In the genomic region with DNA sequence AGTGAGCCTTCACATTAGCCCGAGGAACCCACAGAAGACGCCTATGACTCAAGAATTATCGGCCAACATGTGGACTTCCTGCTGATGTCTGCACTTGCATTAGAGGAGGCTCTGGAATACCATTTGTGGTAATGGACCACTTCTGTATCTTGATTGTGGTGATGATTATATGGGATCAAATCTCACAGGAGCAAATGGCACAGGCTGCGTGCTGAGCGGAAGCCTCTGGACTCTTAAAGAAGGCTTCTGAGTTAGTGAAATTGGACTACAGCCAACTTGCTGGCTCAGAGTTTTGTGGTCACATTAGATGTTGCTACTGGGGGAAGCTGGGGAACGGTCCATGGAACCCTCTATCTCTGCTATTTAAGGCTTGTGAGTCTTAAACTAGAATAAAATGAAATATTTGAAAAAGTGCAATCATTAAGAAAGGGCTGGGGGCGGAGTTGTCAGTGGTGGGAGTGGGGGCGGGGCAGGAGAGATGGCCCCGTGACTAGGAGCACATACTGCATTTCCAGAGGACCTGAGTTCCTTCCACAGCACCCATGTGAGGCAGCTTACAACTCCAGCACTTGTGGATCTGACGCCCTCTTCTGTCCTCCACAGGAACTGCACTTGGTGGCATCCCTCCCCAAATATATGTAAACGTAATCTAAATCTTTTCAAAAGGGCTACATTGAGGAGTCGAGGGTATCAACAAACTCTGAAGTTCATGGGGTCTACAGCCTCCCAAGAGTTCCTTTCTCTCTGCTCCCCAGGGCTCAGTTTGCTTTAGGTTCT, we compare ENCODE assay signal across 20 mouse cellular contexts. TPM values are rescaled to one million over a fixed set of nuclear protein-coding genes. Genes with fewer than 3 reads are reported as not detected.
DNase-seq lines count a peak whose midpoint lies in the region; ATAC-seq and TF ChIP-seq lines count a peak whose summit lies in the region.
"Had no signal": no experiment of that assay in that cellular context is flagged by ENCODE, and none has a peak within 500 bp of the region (broad histone marks: within the 10 kb centered on the region; RNA-seq: fewer than 3 reads in every experiment).

No protein-coding gene starts in this region.

- 89% methylated on average over 12 of the region's 12 CpGs for WGBS in kidney, postnatal 0 days
- 92% methylated on average over 12 of the region's 12 CpGs for WGBS in midbrain, embryonic 14.5 days

- no peak overlapping the region for H3K4me3 ChIP-seq in kidney, postnatal 0 days (replicated peaks; ENCODE audit: low read depth, low read length)
- no peak overlapping the region for H3K4me3 ChIP-seq in ES-Bruce4 (ENCODE audit: low read depth, low read length)
- no peak overlapping the region for H3K4me3 ChIP-seq in midbrain, embryonic 14.5 days (replicated peaks; ENCODE audit: low read depth, low read length)
- H3K4me3 ChIP-seq: forebrain, embryonic 13.5 days; heart, embryonic 13.5 days; liver, embryonic 12.5 days had no signal

- no peak overlapping the region for H3K4me2 ChIP-seq in kidney, postnatal 0 days (ENCODE audit: low read length)
- no peak overlapping the region for H3K4me2 ChIP-seq in midbrain, embryonic 14.5 days (ENCODE audit: low read length)
- H3K4me2 ChIP-seq: forebrain, embryonic 13.5 days; heart, embryonic 13.5 days; liver, embryonic 12.5 days had no signal

- 0 out of 2 replicates have a peak, but pooled peaks have one; percentile 14 for TF ChIP-seq CTCF in kidney, postnatal 0 days (IDR thresholded peaks at IDR 0.05; ENCODE audit: low read depth)
- peak; percentile 29 for TF ChIP-seq CTCF in ES-Bruce4 (IDR thresholded peaks at IDR 0.05; ENCODE audit: low read depth, low read length)

- no peak for TF ChIP-seq EP300 in ES-Bruce4 (IDR thresholded peaks at IDR 0.05; ENCODE audit: insufficient read depth, low read depth, low read length)

- H3K4me1 ChIP-seq in kidney, postnatal 0 days (replicated peaks; ENCODE audit: insufficient read depth, low read length), result no peaks in the 10 kb centered on the region
- H3K4me1 ChIP-seq in ES-Bruce4 (ENCODE audit: control insufficient read depth, insufficient read depth, low read length), result no peaks in the 10 kb centered on the region
- no peaks in the 10 kb centered on the region for H3K4me1 ChIP-seq in midbrain, embryonic 14.5 days (ENCODE audit: control insufficient read depth, insufficient read depth, low read length)
- H3K4me1 ChIP-seq: forebrain, embryonic 13.5 days; heart, embryonic 13.5 days had no signal

- no peak for TF ChIP-seq POLR2A in ES-Bruce4 (IDR thresholded peaks at IDR 0.05; ENCODE audit: insufficient read depth, low read length)

- no peaks in the 10 kb centered on the region for H3K27me3 ChIP-seq in kidney, postnatal 0 days (ENCODE audit: insufficient read depth, low read length)
- H3K27me3 ChIP-seq in ES-Bruce4 (ENCODE audit: control insufficient read depth, insufficient read depth, low read length, poor library complexity, severe bottlenecking), result no peaks in the 10 kb centered on the region
- no peaks in the 10 kb centered on the region for H3K27me3 ChIP-seq in midbrain, embryonic 14.5 days (ENCODE audit: control insufficient read depth, insufficient read depth, low read length)
- H3K27me3 ChIP-seq: forebrain, embryonic 13.5 days had no signal

- no peak overlapping the region for H3K27ac ChIP-seq in kidney, postnatal 0 days
- H3K27ac ChIP-seq in ES-Bruce4 (ENCODE audit: insufficient read depth, low read length), result no peak overlapping the region
- no peak overlapping the region for H3K27ac ChIP-seq in midbrain, embryonic 14.5 days (replicated peaks; ENCODE audit: low read depth, low read length)
- H3K27ac ChIP-seq: forebrain, embryonic 13.5 days; heart, embryonic 13.5 days; liver, embryonic 12.5 days had no signal

- ATAC-seq in kidney, postnatal 0 days (replicated peaks; ENCODE audit: low FRiP score, low read depth), result no peak
- peak; percentile 55; the same call in 1 of the 2 replicates for ATAC-seq in common myeloid progenitor, adult 5-6 weeks (replicated peaks; ENCODE audit: low read depth, poor library complexity, severe bottlenecking)
- no peak for ATAC-seq in midbrain, embryonic 14.5 days (ENCODE audit: low FRiP score, low TSS enrichment)
- ATAC-seq: forebrain, embryonic 13.5 days; hindbrain, embryonic 16.5 days; liver, embryonic 12.5 days had no signal

- DNase-seq in kidney, postnatal 0 days (ENCODE audit: low spot score), result no peak
- no peak for DNase-seq in kidney, adult 8-10 months
- DNase-seq in 416B (ENCODE audit: low read depth), result peak; percentile 88
- DNase-seq in midbrain, embryonic 14.5 days, result no peak
- no peak for DNase-seq in cerebellum, postnatal 36 days
- DNase-seq: adrenal gland, postnatal 36 days; cerebellum, adult 9-11 months; heart, postnatal 36 days; kidney, adult 18-20 months; kidney, postnatal 4 days; left cerebral cortex, postnatal 4 days; lung, postnatal 14 days; thymus, adult 18-20 months had no signal

- no peak overlapping the region for H3K9ac ChIP-seq in kidney, postnatal 0 days (ENCODE audit: low read depth, low read length)
- H3K9ac ChIP-seq in ES-Bruce4 (ENCODE audit: low read depth, poor library complexity, severe bottlenecking), result no peak overlapping the region
- H3K9ac ChIP-seq in midbrain, embryonic 14.5 days (replicated peaks; ENCODE audit: low read length), result no peak overlapping the region
- H3K9ac ChIP-seq: forebrain, embryonic 13.5 days; heart, embryonic 13.5 days; liver, embryonic 12.5 days had no signal

- no peaks in the 10 kb centered on the region for H3K36me3 ChIP-seq in kidney, postnatal 0 days (ENCODE audit: insufficient read depth, low read length)
- H3K36me3 ChIP-seq in ES-Bruce4 (ENCODE audit: control insufficient read depth, insufficient read depth, low read length, poor library complexity, severe bottlenecking), result no peaks in the 10 kb centered on the region
- H3K36me3 ChIP-seq in midbrain, embryonic 14.5 days (ENCODE audit: control insufficient read depth, insufficient read depth, low read length), result no peaks in the 10 kb centered on the region
- H3K36me3 ChIP-seq: heart, embryonic 13.5 days; liver, embryonic 12.5 days had no signal

- no peaks in the 10 kb centered on the region for H3K9me3 ChIP-seq in kidney, postnatal 0 days (replicated peaks; ENCODE audit: low read length)
- H3K9me3 ChIP-seq in ES-Bruce4 (replicated peaks; ENCODE audit: control insufficient read depth, insufficient read depth, low read length, poor library complexity, severe bottlenecking), result no peaks in the 10 kb centered on the region
- no peaks in the 10 kb centered on the region for H3K9me3 ChIP-seq in midbrain, embryonic 14.5 days (ENCODE audit: control insufficient read depth, low read length)
- H3K9me3 ChIP-seq: forebrain, embryonic 13.5 days; heart, embryonic 13.5 days; liver, embryonic 12.5 days had no signal

RNA-seq across cellular contexts. Expression of a gene that starts 56.1 kb away (rescaled TPM):
- 0.83 and 1.3 TPM in 2 replicates for polyA plus RNA-seq in kidney, postnatal 0 days (2015; fragmentation: Nextera tagmentation; extraction: Ambion mirVana)
- polyA plus RNA-seq in ES-Bruce4 (2011; ENCODE audit: insufficient read depth, insufficient read length, low read depth, missing spikeins), result 3.8 and 3.9 TPM in 2 replicates
- 0.29 TPM in 1 of 2 replicates, not detected in the other for total RNA-seq in common myeloid progenitor, adult 5-6 weeks (2017)
- 0.13 and 0.22 TPM in 2 replicates for polyA plus RNA-seq in midbrain, embryonic 14.5 days (2014; fragmentation: Nextera tagmentation; extraction: Ambion mirVana)

RNA-seq across cellular contexts. Expression of a gene that starts 56.6 kb away (rescaled TPM):
- 3.6 and 4.6 TPM in 2 replicates for polyA plus RNA-seq in kidney, postnatal 0 days (2015; fragmentation: Nextera tagmentation; extraction: Ambion mirVana)
- 18.0 and 21.5 TPM in 2 replicates for polyA plus RNA-seq in ES-Bruce4 (2011; ENCODE audit: insufficient read depth, insufficient read length, low read depth, missing spikeins)
- total RNA-seq in common myeloid progenitor, adult 5-6 weeks (2017), result not detected in 2 replicates
- 1.5 and 1.6 TPM in 2 replicates for polyA plus RNA-seq in midbrain, embryonic 14.5 days (2014; fragmentation: Nextera tagmentation; extraction: Ambion mirVana)
- total RNA-seq: adrenal gland, postnatal 36 days; heart, postnatal 36 days had no signal
- polyA plus RNA-seq: gonadal fat pad, adult 2 months had no signal
